Mouse (Mus musculus) gastrocnemius, adult 18-20 months (tissue): Measurements from ENCODE around the gene Fstl3. TPM values are rescaled to one million over a fixed set of nuclear protein-coding genes. Genes with fewer than 3 reads are reported as not detected.
"Not testable (repeated sequence)": the region's sequence is repeated elsewhere in the genome, so short reads cannot be mapped to it uniquely, and the experiment has no call there.

Experiments used
- DNase-seq: peaks from one replicate; pipeline ENCODE4 v3.0.0; 2021; ENCODE audit warnings: low spot score
- long read RNA-seq, 2 experiments: library from polyadenylated mRNA; stranded (forward); transcript quantifications; one replicate each; pipeline ENCODE4 v2.0.0; 2021
- total RNA-seq, 2 experiments: library from RNA; stranded (reverse); gene quantifications; 2 replicates each; pipeline ENCODE4 v1.2.3; 2021

Fstl3 gene
- total RNA-seq: 1 to 10 TPM; 1.2 to 1.9 TPM
- long read RNA-seq, experiment 1, partial matches to known transcripts: 0 of 2 reads
- long read RNA-seq, experiment 1, other reads (novel, unspliced or antisense): 0 of 2 reads
- long read RNA-seq, experiment 2, partial matches to known transcripts: 0 of 4 reads
- long read RNA-seq, experiment 2, other reads (novel, unspliced or antisense): 1 of 4 reads

DNA sequence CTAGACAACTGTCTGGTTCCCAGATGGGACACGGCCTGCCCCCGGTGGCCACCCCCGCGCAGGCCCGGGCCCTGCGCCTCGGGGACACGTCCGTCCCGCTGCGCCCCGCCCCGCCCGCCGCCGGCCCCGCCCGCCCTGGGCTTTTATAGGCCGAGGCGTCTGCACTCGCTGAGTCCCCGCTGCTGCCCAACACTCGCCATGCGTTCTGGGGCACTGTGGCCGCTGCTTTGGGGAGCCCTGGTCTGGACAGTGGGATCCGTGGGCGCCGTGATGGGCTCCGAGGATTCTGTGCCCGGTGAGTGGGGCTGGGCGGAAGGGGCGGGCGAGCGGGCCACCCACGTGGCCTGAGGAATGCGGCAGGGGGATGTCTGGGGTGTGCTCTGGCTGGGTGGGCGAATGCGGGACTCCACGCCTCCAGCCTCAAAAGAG, at the start of gene Fstl3:
TSS of gene Fstl3 (plus strand) at position 170 of the 429 bp plus-strand sequence.
- no peak for DNase-seq

DNA sequence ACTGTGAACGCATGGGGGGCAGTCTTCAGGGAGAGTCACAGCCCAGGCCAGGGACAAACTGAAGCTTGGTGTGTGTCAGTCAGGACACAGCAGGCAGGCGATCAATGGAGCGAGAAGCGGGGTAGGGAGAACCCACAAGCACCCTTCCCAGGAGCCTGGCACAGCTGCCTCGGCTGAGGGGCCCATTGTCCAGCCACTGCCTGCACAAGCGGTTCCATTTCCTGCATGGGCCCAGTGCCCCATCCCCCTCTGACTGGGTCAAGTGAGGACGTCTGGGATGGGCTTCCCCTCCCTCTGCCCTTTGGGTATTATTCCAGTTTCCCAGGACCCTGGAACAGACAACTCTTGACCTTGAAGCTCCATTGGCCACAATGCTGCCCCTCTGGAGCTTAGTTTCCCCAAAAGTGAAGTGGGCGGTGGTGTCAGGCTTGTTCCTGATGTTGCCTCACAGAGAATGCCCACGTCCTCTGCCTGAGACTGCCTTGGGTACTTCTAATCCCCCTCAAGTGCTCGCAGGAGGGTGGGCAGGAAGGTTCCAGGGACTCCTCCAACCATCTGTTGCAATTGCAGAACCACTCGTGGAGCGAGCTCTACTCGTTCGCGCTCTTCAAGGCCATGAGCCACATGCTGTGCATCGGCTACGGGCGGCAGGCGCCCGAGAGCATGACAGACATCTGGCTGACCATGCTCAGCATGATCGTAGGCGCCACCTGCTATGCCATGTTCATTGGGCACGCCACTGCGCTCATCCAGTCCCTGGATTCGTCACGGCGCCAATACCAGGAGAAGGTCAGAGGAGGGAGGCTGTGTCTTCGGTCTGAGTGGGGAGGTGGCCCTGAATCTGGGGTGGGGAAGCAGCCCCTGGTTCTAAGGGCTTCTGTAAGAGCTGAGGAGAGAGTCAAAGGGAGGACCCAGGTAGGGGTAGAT, 48.5 kb upstream of the Fstl3 start:
- DNase-seq: peak; percentile 19

DNA sequence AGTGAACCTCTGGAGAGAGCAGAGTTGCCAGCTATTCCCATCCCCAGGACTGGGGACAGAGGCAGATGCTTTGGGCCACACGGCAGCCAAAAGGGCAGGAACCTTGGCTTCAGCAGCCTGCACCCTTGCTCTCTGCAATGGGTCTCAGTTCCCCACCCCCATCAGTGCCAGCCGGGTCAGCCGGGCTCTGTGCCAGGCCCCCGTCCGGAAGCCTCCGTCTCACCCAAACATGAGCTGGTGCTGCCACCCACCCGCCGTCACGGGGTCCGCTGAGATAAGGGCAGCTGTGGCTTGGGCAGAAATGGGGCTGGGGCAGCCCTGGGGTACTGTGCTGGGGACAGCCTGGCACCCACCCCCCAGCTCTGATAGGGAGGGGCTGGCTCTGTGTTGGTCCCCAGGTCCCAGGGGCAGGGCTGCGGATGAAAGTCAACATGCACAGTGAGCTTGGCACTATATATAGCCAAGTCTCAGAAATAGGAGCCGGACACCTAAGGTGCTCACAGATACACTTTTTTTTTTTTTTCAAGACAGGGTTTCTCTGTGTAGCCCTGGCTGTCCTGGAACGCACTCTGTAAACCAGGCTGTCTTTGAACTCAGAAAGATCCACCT, 47.6 kb upstream of the Fstl3 start:
- DNase-seq: peak; percentile 42

DNA sequence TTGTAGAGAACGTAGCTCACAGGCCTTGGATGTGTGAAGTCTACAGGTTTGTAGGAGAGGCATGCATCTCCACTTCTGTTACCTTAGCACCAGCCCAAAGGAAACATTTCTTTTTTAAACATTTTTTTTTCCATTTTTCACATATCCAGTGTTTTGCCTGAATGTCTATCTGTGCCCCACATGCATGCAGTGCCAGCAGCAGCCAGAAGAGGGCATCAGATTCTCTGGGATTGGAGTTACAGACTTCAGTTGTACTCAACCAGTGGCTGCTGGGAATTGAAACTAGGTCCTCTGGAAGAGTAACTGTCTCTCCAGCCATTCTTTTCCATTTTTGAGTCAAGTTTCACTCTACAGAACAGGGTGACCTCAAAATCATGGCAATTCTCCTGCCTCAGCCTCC, 44.6 kb upstream of the Fstl3 start:
- DNase-seq: no peak

DNA sequence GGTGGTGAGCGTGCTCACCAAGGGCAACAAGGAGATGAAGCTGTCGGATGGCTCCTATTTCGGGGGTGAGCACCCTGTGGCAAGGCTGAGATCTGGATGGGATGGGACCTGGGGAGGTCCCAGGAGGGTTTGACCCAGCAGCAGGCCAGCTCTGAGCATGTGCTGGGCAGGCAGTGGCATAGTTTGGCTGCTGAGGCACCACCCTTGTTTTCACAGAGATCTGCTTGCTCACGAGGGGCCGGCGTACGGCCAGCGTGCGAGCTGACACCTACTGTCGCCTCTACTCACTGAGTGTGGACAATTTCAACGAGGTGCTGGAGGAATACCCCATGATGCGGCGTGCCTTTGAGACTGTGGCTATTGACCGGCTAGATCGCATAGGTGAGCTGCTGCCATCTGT, 43.2 kb upstream of the Fstl3 start:
- DNase-seq: no peak

DNA sequence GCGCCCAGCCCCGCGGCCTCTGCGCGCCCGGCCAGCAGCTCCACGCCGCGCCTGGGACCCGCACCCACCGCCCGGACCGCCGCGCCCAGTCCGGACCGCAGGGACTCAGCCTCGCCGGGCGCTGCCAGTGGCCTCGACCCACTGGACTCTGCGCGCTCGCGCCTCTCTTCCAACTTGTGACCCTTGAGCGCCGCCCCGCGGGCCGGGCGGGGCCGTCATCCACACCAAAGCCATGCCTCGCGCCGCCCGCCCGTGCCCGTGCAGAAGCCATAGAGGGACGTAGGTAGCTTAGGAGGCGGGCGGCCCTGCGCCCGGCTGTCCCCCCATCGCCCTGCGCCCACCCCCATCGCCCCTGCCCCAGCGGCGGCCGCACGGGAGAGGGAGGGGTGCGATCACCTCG, 41.7 kb upstream of the Fstl3 start:
- no peak for DNase-seq

DNA sequence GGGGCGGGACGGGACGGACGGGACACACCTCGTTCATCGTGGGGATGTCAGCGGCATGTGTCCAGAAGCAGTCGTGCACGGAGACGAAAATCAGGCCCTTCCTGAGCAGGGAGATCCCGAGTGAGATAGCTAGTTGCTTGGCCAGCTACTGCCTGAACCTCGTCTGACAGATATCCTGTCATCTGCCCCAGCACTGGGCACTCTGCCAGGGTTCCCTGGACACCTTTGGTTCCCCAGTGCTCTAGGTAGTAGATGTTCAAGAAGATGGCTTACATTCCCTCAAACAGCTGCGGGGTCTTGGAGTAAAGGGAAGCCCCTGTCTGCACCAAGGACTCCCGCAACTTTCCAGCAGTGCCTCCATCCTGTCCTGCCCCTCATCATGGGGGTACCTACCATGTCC, 40.4 kb upstream of the Fstl3 start:
- DNase-seq: no peak

DNA sequence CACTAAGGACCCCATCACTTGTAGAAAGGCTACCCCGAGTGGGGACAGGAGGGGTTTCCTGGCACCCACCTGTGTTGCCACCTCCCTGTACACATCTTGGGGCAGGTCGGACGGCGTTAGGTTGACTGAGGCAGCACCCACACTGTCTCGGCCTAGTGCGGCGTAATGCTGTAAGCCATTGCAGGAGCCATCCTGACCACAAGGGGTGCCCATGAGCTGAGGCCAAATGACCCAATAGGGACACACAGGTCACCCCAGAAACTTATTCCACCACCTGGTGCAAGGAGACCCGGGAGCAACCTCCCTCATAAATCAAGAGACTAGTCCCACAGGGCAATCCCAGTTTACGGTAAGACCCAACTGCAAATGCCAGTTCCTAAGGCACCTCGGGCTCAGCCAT, 38.8 kb upstream of the Fstl3 start:
- DNase-seq: no peak

DNA sequence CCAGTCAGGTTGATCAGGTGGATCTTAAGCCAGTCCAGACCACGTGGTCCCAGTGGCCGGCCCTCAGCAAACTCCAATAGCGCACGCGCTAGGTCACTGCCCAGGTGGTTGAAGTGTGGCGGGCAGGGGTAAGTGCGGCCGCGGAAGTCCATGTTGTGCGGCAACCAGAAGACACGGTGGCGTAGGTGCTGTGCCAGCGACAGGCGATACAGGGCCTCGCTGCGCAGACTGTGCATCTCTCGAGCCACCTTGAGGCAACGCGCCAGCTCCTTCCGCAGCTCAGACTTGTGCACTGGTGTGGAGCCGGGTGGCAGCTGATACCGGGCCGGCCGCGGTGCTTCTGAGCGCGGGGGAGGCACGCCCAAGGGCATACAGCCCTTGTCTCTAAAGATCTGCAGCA, 37.8 kb upstream of the Fstl3 start:
- DNase-seq: no peak

DNA sequence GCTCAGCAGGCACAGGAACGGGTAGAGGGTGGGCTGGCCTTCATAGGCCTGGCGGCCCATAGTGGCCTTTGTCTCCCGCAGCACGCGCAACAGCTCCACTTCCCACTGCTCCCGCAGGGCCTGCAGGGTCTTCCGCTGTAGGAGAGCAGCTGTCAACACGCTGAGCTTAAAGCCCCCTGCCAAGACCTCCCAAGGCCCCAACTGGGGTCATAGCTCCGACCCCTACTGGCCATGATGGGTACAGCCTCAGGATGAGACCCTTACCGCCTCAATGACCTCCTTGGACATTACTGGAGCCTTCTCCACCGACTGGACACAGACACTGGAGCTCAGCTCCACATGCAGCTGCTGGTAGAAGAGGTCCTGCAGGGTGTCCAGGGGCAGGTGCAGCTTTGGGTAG, 36.2 kb upstream of the Fstl3 start:
- no peak for DNase-seq

DNA sequence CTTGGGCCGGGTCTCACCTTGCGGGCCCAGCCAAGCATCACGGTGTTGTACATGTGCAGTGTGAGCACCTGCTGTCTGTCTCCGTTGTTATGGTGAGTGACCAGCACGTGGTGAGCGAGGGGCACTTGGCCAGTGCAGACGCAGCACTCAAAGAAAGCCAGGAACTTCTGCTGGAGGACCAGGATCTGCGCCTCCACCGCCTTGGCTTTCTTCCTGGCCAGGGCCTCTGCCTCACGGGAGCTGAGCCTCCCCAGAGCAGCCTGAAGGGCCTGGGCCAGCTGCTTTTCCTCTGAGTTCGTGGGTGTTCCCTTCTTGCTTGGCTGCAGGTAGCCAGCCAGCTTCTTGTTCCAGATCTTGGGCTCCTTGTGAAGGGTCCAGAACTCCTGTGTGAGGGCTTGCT, 33.9 kb upstream of the Fstl3 start:
- no peak for DNase-seq

DNA sequence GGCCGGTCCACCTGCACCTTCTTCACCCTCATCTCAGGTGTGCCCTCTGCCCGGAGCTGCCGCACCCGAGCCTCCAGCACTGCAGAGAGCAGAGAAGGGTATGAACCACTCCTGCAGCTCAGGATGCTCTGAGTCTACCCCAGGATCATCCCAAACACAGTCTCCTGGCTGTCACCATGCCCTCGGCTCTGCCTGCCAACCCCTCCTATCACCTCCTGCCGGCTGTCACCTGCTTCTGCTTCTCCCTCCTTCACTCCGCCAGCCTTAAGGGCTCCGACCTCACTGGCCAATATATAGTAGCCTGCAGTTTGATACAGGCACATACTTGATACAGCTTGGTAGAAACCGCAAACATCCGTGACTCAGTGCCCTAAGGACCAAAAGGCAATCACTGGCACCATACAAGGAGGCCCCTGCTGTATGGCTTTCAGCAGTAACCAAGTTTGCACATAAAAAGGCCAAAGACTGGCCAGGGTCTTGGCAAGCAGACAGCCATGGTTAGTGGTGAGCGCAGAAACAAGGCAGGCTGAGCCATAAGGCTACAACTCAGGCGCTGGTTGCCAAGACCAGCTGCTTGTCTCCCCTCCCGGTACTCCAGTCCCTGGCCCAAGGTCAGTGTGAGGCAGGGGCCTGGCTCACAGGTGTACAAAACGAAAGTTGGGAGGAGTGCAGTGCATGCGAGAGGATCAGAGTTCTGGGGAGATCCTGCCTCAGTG, 33.3 kb upstream of the Fstl3 start:
- DNase-seq: no peak

DNA sequence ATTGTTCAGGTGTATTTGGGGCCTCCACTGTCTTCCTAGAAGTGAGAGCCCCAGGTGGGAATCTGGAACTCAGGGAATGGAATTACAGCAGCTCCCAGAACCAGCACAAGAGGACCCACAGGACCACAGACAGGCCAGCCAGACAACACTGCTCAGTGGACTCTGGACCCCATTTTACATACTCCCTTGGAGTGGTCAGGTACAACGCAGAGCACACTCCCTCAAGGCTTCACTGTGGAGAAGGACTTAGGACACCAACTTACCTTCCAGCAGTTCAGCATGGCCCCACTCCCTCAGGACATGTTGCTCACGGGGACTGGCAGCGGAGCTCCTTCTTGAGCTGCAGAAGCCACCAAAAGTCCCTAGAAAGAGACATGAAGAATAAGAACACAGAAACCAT, 31.7 kb upstream of the Fstl3 start:
- no peak for DNase-seq

DNA sequence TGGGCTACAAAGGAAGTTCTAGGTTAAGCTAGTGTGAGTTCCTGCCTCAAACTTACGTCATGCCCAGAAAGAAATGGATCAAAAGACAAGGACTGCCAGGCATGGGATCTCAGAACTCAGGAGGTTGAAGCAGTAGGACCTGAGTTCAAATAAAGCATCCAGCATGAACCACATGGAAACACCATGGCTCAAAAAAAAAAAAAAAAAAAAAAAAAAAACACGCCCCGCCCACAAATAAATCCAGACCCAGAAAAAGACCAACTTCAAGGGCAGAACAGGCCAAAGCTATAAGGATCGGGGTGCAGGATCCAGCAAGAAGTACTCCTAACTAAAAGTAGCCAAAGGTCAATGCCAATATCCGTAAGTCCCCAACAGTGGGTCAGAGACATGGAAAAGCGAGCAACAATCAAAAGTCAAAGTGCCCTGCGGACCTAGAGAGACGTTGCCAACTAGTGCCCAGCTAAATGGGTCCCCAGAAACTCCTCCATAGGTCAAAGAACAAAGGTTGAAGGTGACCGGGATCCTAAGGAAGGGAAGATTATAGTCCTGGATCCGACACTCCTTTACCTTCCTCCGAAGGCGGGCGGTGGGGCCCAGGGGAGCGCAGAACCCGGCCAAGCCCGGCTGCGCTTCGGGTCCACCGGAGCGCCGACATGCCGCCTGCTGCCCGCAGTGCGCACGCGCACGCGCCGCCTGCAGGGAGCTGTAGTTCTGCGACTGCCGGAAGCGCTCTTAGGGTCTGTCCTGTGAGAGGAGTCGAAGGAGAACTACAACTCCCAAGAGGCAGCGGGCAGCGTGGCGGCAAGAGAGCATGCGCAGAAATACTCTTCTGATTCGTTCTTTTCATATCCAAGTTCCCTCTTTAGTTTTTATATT, 30.9 kb upstream of the Fstl3 start, which contains the start of gene Polrmt:
TSS of gene Polrmt (minus strand) at position 684 of the 876 bp plus-strand sequence.
- peak; percentile 97 for DNase-seq

DNA sequence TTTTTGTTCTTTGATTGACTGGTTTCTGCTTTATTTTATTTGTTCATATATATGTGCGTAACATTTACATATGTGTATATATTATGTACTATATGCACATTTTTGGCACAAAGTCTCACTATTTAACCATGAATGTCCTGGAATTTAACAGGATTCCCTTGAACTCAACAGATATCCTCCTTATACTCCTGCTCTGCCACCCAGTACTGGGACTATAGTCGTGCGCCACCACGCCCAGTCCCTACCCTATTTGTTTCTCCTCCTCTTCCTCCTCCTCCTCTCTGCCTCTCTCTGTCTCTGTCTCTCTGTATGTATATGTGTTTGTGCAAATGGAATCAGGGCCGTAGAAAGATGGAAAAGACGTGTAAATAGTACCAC, 30.3 kb upstream of the Fstl3 start:
- DNase-seq: no peak

DNA sequence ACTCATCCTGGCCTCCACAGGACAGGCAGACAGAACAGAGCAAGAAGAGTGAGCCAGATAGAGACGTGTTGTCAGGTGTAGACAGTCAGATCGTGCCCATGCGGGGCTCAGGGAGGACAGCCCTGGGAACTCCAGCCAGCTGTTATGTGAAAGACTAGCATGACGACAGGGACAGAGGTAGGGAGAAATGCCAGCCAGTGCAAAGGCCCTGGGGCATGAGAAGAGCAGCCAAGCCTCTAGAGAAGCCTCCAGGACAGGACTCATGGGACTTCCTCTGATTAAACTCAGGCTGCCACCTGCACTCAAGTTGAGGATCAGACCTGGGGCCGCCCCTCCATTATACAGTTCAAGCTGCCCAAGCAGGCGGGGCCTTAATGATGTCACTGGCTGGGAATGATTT, 28.6 kb upstream of the Fstl3 start:
- DNase-seq: no peak

DNA sequence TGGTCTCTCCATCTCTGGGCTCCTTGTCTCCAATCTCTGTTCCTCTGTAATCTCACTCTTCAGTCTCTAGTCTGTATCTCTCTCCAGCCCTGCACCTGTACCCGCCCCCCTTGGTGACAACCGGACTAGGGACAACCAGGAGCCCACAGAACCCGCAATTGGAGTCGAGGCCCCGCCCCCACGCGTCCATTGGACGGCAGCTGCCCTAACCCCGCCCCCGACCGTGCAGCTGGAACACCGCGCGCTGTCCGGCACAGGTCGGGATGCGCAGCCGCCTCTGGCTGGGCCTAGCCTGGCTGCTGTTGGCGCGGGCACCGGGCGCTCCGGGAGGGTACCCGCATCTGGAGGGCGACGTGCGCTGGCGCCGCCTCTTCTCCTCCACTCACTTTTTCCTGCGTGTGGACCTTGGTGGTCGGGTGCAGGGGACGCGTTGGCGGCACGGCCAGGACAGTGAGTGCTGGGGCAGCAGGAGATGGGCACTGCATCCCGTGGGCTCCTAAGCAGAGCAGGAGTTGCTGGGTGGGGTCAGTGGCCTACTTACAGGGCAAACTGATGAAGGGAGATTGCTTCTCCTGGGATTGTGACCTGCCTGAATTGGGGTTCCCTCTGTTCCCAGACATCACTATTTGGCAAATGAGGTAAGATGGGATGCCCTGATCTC, 22.1 kb upstream of the Fstl3 start, which contains the start of gene Fgf22:
TSS of gene Fgf22 (plus strand) at position 221 of the 661 bp plus-strand sequence.
- peak; percentile 64 for DNase-seq

DNA sequence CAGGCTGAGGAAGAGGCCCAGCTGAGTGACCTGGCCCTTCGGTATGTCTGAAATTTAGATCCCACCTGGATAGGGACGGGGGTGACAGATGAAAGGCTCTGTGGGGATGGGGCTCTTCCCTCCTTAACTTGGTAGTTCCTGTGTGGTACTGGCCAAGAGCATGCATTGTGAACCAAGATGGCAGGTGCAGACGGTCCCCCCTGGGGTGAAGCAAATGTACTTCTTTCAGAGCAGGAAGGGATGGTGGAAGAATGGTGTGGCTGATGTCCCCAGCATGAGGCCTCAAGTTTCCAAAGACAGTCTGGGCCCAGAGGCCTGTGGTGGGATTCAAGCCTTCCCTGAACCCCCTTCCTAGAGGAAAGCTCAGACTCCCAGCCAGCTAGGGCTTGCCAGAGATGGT, 21.2 kb upstream of the Fstl3 start:
- no peak for DNase-seq

DNA sequence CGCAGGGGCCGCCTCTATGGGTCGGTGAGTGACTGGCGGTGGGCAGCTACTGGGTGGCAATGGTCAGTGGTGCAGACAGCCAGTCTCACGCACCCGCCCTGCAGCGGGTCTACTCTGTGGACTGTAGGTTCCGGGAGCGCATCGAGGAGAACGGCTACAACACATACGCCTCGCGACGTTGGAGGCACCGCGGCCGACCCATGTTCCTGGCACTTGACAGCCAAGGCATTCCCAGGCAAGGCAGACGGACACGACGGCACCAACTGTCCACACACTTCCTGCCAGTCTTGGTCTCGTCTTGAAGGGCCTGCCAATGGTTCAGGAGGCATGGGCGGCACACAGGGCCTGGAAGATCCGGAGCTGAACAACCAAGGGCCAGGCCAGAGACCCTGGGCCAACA, 20.4 kb upstream of the Fstl3 start:
- DNase-seq: no peak

DNA sequence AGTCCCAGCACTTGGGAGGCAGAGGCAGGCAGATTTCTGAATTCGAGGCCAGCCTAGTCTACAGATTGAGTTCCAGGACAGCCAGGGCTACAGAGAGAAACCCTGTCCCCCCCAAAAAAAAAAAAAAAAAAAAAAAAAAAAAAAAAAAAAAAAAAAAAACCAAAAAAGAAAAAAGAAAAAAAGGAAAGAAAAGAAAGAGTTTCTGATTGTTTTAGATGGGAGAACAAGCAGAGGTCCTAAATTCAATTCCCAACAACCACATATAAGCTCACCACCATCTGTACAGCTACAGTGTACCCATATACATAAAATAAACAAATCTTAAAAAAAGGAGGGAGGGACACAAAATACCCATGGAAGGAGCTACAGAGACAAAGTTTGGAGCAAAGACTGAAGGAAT, 17.4 kb upstream of the Fstl3 start:
- DNase-seq: not testable (repeated sequence)
